Mouse (Mus musculus) lung, postnatal 4 days (tissue): ENCODE measurements at regions not wholly inside any gene's neighbourhood (a gene's known extent, or its start where the extent isn't known, plus 50 kb on each side); places are given as distances from the start of the nearest gene placed in this dataset.
A peak's percentile ranks its signal among the peaks of the same experiment; 100 is the strongest.

ENCODE experiments used
- DNase-seq, 2 experiments: peaks; one replicate each; pipeline ENCODE4 v3.0.0; 2021

GRCm38 (mm10) chr12:112235841-112236240, 89.8 kb downstream of the Kif26a start:
- DNase-seq, result no peak

GRCm38 (mm10) chr12:112237061-112237490, 91.1 kb downstream of the Kif26a start:
- peak in 1 of 2 experiments; percentile 31 for DNase-seq

GRCm38 (mm10) chr12:112238834-112239233, 92.8 kb downstream of the Kif26a start:
- DNase-seq, result no peak

- no peak for DNase-seq
Observed at GRCm38 (mm10) chr12:112241740-112242171, 95.7 kb downstream of the Kif26a start.

GRCm38 (mm10) chr12:112243231-112243630, 97.2 kb downstream of the Kif26a start:
- no peak for DNase-seq

- DNase-seq, result no peak
Observed at GRCm38 (mm10) chr12:112250894-112251293, 104.9 kb downstream of the Kif26a start.

GRCm38 (mm10) chr12:112253461-112253860, 107.5 kb downstream of the Kif26a start:
- no peak for DNase-seq

- DNase-seq, result no peak
Observed at GRCm38 (mm10) chr12:112255223-112255622, 109.2 kb downstream of the Kif26a start.

GRCm38 (mm10) chr12:112257691-112258090, 111.7 kb downstream of the Kif26a start:
- DNase-seq, result no peak

GRCm38 (mm10) chr12:112263283-112264056, 117.5 kb downstream of the Kif26a start:
- no peak for DNase-seq

GRCm38 (mm10) chr12:112264201-112264600, 118.2 kb downstream of the Kif26a start:
- DNase-seq, result no peak

GRCm38 (mm10) chr12:112265289-112265969, 119.4 kb downstream of the Kif26a start:
- DNase-seq, result no peak

- DNase-seq, result no peak
Observed at GRCm38 (mm10) chr12:112274026-112274425, 128.0 kb downstream of the Kif26a start.

GRCm38 (mm10) chr12:112274756-112275155, 128.7 kb downstream of the Kif26a start:
- DNase-seq, result no peak

- DNase-seq, result peak; percentile 37 to 49
Observed at GRCm38 (mm10) chr12:112276651-112277050, 130.6 kb downstream of the Kif26a start.

- DNase-seq, result no peak
Observed at GRCm38 (mm10) chr12:112277511-112277910, 131.5 kb downstream of the Kif26a start.

- DNase-seq, result no peak
Observed at GRCm38 (mm10) chr12:112285096-112285495, 139.1 kb downstream of the Kif26a start.

GRCm38 (mm10) chr12:112288786-112289185, 142.8 kb downstream of the Kif26a start:
- no peak for DNase-seq

- DNase-seq, result peak in 1 of 2 experiments; percentile 35
Observed at GRCm38 (mm10) chr12:112290299-112290698, 144.3 kb downstream of the Kif26a start.

- no peak for DNase-seq
Observed at GRCm38 (mm10) chr12:112291748-112292561, 145.9 kb downstream of the Kif26a start.

GRCm38 (mm10) chr12:112293105-112293504, 147.1 kb downstream of the Kif26a start:
- no peak for DNase-seq

- DNase-seq, result no peak
Observed at GRCm38 (mm10) chr12:112295337-112295941, 149.4 kb downstream of the Kif26a start.

- no peak for DNase-seq
Observed at GRCm38 (mm10) chr12:112298521-112298920, 152.5 kb downstream of the Kif26a start.
